Mouse (Mus musculus) heart, postnatal 25 days (tissue): ENCODE results near the gene Lrmda. TPM values are rescaled to one million over a fixed set of nuclear protein-coding genes. Genes with fewer than 3 reads are reported as not detected.

Source experiments
- DNase-seq: peaks from one replicate; pipeline ENCODE4 v3.0.0; 2022; ENCODE audit warnings: low spot score
- intact Hi-C: fragments of 180-260 bp; cut with DNase I; formaldehyde crosslinking; loops from one replicate; pipeline ENCODE4 v1.15.1; 2025
- total RNA-seq, 2 experiments: library from RNA; stranded (reverse); gene quantifications; 2 replicates each; pipeline ENCODE4 v1.2.3; 2021

Gene Lrmda
- total RNA-seq, 2 experiments from 2014 or later, result 0.83 to 1.8 TPM

DNA sequence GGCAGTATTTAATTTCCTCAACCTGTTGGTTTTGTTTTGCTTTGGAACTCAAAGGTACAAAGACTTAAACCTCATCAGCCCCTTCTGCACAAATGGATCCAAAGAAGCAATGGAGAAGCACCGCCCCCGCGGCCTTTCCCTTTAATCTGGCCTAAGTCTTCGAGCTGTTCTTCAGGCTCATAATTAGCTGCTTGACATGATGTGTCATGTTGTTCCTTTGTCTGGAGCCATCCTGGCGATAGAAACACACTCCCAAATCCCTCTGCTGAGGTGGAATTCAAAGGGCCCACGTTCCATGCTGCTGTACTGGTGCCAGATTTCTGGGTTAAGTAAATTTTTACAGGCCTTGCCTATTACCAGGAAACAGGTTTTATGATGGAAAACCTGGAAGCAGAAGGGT is 263.3 kb downstream of the Lrmda start:
- DNase-seq, result no peak
- intact Hi-C loops, result no loop called here

DNA sequence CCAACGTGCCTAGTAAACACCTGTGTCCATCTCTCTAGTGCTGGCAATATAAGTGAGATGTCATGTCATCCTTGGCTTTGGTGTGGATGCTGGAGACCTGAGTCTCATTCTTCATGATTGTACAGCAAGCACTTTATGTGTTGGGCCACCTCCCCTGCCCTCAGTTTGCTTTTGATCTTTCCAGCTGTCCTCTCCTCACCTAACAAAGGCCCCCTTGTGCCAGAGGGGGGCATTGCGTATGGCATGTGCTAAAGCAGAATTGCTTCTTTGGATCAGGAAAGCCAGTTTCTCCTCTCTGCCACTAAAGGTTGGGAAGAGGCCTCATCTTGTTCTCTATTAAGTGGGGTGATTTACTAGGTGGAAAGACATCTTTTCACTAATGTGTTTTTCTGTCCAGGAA is 264.2 kb downstream of the Lrmda start:
- no peak for DNase-seq
- intact Hi-C loops, result no loop called here

DNA sequence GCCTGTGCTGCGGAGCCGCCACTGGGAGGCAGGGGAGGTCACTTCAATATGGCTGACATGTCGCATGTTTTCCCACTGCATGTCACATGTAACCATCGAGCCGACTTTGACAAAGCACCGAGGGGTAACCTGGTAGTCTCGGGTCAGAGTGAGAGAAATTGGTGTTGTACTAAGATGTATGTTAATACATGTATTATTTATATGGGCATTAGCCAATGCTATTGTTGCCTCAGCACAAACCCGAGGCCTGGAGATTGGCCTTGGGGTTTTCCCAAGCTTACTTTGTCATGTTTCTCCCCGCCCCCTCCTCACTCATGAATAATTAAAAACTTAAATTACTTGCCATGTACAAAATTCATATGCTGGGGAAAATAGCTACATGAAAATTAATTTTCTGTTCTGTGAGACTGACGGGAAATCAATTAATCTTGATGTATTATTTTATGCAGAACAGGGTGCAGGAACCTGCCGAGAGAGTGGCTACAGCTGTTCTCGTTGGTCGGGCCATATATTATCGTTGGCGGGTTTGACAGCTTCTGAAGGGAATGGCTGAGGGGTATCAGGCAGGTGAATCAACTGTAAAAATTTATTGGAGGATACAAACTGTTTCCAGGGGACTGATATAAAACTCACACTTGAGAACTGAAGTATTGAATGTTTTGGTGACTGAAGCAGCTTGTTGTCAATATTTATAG is 265.5 kb downstream of the Lrmda start:
- intact Hi-C loops, result no loop called here
- DNase-seq, result no peak

DNA sequence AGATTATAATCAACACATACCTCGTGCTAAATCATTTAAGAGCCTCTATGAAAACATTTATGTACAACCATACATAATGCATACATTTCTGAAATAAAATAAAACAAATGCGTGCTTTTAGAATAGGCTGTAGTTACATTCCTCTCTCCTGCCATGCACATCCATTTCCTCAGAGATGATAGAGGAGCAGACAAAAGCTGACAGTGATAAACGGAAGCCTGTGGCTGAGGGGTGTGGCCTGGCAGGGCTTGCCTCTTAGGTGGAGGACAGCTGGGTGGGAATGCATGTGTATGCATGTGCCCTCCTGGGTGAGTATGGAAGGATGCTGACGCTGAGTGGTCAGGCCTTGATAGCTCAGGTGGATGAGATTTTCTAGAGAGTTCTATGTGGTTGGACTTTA is 266.3 kb downstream of the Lrmda start:
- DNase-seq, result no peak
- intact Hi-C loops, result no loop called here

DNA sequence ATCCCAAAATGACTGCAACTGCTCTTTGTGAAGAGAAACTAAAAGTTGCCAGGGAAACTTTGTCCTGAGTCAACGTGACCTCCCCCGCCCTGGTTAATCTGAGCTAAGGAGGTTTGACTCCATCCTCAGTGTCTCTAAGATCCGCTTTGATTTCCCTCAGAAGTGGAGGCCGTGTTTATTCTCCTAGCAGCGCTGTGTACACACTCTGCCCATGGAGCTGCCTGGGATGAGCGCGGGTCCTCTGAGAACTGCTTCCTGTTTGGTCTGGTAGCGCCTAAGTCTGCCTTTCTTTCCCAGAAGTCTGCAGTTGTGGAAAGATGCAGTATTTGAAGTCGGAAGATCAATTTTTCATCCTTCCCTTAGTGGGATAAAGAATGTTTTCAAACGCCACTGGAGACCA is 268.7 kb downstream of the Lrmda start:
- intact Hi-C loops, result no loop called here
- DNase-seq, result no peak

DNA sequence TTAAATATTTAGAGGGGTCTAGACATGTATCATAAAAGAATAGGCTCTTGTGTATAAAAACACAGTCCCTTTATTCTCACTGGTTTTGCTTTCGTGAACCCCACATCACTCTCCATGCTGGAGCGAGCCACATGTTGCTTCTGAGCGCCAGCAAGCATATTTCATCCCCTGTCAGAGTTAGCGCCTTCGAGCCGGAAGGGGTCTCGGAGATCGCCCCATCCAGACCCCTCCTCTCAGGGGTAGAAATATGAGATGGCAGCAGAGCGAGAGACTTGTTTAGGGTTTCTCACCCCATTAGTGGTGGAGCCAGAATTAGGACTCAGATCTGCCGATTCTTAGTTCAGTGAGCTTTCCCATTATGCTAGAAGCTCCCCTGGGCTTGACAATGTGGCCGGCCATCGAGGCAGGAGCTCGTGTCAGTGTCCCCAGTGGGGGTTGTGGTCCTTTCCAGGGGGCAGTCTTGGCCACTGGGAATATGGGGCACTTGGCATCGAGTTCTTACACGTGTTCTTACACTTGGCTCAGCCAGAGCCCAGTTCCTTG is 269.9 kb downstream of the Lrmda start:
- DNase-seq, result no peak
- intact Hi-C loops, result no loop called here

DNA sequence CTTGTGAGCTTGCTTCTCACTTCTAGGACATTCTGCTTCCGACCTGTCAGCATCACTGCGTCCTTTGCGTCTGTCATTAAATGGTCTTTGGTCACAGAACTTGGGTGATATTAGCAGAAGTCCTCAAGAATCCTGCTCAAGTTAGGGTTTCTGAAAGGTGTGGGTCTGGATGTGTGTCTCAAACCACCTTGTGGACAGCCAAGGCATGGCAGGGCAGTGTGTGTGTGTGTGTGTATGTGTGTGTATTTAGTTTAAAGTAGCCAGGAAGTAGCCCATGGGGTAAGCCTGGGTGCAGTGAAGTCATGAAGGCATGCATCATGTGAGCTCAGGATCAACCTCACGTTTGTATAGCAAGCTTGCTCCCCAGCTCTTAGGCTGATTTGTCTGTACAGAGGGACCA is 274.9 kb downstream of the Lrmda start:
- DNase-seq, result no peak
- intact Hi-C loops, result no loop called here

DNA sequence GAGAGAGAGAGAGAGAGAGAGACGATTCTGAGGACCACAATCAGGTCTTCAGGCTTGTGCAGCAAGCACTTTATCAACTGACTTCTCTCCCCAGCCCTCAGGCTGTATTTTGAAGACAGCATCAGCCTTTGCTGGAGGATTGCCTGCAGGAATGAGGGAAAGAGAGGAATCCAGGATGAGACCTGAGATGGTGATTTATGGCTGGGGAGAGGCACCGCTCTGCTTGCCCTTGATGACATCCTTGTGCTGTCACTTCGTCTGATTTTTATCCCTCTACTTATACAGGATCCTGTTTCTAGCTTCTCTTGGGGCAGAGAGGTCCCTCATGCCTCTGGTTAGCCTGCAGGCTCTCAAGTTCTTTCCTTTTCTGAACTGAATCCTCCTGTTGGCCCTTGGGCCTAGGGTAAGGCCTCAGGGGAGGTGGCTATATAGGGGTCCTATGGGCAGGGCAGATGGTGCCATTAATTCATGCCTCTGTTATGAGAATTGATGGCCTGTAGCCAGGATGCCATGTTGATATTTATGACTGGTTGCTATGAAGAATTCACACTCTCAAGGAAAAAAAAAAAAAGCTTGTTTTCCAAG is 277.2 kb downstream of the Lrmda start:
- intact Hi-C loops, result no loop called here

DNA sequence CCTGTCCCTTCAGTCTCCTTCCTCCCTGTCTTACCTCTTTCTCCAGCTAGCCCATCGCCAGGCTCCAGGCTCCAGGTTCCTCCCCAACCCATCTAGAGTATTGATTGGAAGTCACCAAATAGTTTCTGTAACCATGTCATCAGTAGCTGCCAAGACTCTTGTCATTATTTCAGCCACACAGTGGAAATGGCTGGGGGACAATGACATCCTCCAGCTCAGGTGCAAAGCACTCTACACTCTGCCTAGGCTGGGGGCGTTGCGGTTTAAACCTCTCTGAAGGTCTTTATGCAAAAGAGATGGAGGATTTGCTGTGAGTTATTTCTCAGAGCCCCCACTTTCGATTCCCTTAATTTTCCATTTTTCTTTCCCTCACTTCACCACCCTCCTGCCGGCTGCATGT is 287.2 kb downstream of the Lrmda start:
- intact Hi-C loops, result no loop called here
- DNase-seq, result no peak

More for the DNA sequence above, 277.2 kb downstream of the Lrmda start:
- DNase-seq, result no peak

DNA sequence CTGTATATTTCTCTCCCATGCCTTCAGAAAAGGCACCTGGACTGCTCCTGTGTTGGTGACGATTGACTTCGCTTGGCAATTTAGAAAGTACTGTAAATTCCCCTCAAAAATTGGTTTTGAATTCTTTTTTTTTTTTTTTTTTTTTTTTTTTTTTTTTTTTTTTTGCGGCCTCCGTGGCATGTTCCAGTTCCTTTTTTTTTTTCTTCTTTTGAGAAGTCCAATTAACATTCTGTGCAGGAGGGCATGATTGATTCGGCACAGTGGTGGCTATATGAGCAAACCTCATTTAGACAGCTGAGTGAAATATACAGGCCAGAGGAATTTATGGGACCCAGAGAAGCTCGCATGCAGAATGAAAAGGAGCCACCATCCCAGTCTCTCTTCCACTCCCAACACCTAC is 288.5 kb downstream of the Lrmda start:
- intact Hi-C loops, result no loop called here
- no peak for DNase-seq

DNA sequence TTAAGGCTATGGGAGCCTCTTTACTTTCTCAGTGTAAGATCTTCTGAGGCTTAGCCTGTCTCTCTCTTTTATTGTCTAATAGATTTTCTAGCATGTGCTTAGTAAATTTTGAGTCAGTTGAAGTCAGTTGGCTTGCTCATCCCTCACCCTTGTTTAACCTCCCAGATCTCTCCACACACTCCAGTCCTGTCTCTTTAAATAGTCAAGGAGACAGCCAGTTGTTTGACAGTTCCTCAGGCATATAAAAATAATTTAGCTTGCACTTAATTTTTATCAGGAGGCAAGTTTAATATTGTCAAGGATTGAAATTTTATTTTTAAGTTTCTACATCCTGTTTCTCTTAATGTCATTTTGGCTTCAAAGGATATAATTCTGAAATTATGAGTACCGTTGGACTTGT is 303.5 kb downstream of the Lrmda start:
- DNase-seq, result no peak
- intact Hi-C loops, result no loop called here

DNA sequence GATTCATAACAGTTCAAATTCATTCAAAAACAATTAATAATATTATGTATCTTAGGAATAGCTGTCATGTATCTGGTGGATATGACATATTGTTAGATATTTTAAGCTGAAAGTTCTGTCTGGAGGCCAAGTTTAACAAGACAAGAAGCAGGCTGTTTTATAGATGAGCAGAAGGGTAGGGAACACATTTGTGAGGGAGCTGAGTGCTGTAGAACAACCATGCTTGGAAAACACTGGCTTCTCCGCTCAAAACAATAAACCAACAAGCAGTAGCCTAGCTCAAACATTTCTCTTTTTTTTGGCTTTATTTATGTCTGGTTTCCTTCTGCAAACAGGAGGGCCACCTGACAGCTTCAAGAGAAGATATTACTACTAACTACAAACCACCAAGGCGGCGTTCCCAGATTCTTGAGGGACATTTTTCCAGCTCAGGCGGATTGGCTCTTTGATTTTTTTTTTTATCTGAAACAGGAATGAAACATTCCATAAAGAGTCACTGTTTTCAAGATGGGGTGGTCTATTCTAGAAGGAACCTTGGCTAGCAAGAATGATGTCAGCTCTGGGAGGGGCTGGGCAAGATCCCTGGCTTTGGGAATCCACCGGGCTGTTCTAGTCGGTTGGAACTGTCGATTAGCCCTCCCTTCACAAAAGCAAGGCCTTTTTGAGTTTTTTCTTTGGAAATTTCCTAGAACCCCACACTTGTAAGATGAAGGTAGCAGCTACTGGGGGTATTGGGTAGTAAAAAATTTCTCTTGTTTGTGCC is 304.2 kb downstream of the Lrmda start:
- intact Hi-C loops, result no loop called here
- peak; percentile 1 for DNase-seq

DNA sequence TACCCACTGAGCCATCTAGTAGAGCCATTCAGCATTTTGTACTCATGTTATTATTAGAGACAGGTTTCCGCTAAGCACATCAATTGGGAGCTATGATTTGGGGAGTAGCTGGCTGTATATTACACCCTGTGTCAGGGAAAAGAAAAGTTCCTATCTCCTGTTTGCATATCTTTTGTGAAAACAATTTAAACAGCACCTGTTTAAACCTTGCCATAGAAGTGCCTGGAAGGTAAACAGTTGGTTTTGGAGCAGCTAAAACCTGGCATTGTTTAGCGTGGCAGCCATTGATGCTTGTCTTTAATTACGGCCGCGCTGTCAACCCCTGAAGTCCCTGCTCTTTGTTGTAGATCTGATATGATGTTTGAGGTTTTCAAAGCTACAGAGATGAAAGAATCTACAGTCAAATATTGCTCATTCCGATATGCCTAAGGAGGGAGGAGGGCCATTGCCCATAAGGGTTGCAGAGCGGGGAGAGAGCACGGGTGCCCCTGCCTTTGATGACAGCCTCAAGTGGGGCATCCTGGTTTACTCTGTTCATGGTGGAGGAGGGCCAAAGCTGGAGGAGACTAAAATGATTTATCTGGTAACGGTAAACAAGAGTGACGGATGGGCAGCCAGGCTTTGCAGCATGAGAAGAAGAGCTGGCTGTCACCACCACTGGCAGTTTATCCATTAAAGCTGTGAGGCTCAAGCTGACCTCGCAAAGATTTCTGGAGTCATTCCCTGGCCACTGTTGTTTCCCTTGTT is 306.9 kb downstream of the Lrmda start:
- intact Hi-C loops, result no loop called here
- no peak for DNase-seq

DNA sequence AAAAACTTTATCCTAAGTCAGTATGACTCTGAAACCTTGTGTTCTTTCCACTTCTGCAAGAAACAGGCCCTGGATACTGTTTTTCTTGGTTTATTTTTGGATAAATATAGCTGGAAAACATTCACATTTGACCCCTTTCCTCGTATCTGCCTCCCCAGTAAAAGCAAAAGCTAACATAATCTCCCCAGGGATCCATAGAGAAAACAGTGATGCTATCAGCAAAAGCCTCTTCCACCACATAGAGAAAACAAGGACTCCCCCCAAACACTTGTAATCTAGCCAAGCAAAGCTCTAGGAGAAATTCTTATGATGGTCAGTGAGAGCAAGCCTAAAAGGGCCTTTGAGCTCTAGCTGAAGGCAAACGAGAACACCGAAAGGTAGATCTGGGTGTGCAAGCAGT is 309.7 kb downstream of the Lrmda start:
- intact Hi-C loops, result no loop called here
- no peak for DNase-seq

DNA sequence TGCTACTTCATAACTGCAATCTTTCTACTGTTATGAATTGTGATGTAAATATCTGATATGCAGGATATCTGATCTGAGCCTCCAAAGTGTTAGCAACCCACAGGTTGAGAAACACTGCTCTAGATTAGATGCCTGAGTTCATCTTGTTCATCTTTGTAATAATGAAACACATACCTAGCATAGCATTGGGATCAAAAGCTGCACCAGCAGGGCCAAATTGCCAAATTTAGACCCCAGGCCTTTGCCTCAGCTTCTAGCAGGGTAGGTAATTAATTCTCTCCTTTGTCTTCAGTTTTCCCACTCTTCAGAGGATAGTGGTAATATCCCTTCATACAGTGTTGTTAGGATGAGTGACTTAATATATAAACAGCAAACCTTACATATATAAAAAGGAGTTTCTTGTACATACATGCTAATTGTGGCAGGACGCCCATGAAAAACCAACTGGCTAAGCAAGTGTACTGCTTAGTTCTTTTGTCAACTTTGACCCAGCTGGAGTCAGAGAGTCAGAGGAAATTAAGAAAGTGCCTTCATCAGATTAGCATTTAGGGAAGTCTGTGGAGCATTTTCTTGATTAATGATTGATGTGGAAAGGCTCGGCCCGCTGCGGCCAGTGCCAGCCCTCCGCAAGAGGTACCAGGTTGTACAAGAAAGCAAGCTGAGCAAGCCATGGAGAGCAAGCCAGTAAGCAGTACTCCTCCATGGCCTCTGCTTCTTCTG is 315.7 kb downstream of the Lrmda start:
- no peak for DNase-seq

DNA sequence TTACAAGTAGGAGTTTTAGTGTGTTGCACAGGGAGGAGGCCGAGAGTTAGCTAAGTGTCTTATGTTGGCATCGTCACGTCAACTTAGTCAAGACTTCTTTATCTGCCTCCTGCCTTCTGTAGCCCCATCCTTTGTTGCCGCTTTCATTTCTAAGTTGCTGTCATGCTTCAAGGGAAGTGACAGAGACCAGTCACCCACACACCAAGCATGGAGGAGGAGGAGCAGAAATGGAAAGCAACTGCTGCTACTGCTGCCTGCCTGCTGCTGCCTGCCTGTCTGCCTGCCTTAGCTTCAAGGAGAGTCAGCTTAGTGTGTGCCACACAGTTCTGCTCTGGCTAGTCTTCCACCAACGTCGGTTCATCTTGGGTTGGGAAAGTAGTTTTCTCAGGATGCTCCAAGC is 319.7 kb downstream of the Lrmda start:
- no peak for DNase-seq
- intact Hi-C loops, result no loop called here

More for the DNA sequence above, 315.7 kb downstream of the Lrmda start:
- intact Hi-C loops, result no loop called here

DNA sequence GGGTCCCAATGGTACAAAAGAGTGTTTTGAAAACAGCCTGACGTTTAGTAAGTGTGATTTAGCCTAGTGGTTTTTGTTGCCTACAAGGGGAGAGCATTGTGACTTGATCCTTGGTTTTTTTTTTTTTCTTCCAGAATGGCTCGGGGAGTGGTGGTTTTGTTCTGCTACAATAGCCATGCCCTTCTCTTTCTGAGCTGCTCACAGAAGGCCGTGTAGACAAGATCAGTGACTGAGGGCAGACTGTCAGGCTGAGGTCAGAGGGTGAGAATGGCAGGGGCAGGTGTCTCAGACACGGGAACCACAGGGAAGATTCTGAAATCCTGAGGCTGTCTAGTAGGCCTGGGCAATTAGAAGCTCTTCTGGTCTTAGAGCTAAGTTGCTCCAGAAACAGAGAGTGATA is 323.8 kb downstream of the Lrmda start:
- intact Hi-C loops, result no loop called here
- no peak for DNase-seq

DNA sequence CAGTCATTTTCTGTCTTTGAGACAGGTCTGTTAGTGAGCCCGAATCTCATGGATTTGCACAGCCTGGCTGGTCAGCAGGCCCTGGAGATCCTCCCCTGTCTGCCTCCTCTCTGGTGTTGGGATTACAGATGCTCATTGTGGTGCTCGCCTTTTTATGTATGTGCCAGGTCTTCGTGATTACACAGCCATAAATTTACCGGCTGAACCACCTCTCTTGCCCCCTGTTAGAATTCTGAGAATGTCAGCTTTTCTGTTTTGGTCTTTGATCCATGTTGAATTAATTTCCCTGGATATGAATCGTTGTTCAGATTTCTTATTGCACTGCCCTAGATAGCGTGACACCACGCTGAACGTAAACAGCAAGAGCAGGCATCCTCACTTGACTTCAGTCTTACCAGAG is 325.7 kb downstream of the Lrmda start:
- intact Hi-C loops, result no loop called here
- DNase-seq, result no peak

DNA sequence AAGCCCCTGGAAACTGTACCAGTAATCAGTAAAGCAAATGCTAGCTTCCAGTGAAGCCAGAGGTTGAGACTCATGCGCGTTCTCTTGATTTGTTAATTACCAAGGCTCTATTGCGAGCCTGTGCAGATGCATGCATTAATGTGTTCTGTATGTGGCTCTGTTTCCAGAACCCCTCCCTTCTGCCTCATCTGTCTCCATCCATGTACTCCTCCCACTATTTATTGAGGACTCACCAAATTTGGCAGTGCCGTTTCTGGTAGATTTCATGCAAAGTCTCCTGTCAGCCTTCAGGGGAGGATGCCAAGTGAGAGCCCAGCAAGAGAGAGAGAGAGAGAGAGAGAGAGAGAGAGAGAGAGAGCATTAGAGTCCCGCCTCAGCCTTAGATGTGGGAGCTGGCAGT is 334.1 kb downstream of the Lrmda start:
- DNase-seq, result no peak
- intact Hi-C loops, result no loop called here
